In the genomic region with DNA sequence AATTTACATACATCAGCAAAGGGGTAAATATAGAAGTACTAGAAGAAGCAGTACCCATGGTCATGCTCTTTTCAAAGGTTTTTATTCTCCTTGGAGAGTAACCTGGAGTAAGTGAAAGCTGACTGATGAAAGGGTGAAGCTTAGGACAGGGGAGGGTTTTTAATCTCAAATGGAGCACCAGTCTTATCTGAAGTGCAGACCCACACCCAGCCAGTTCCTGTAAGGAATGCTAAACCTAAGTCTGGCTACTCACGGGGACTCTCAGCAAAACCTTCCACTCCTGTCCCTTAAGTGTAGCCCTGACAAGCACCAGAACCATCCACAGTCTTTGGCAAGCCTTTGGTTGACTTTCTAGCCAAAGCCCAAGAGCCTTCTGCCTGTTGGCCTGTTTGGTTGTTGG, we compare ENCODE assay signal across 19 mouse cellular contexts.
DNase-seq lines count a peak whose midpoint lies in the region; ATAC-seq and TF ChIP-seq lines count a peak whose summit lies in the region.
"Had no signal": no experiment of that assay in that cellular context is flagged by ENCODE, and none has a peak within 500 bp of the region (broad histone marks: within the 10 kb centered on the region; RNA-seq: fewer than 3 reads in every experiment).

No protein-coding gene starts in this region.

- peaks cover 11% of the 10 kb centered on the region for H3K4me1 ChIP-seq in forebrain, embryonic 12.5 days
- no peaks in the 10 kb centered on the region; the same call in 1 of the 2 replicates for H3K4me1 ChIP-seq in forebrain, embryonic 14.5 days (ENCODE audit: control insufficient read depth, insufficient read depth, low read length)
- H3K4me1 ChIP-seq in kidney, postnatal 0 days (replicated peaks; ENCODE audit: insufficient read depth, low read length): peaks cover 17% of the 10 kb centered on the region; the same call in 1 of the 2 replicates
- peaks cover 21% of the 10 kb centered on the region for H3K4me1 ChIP-seq in kidney, embryonic 14.5 days (ENCODE audit: control insufficient read depth, insufficient read depth, low read length)
- peaks cover 22% of the 10 kb centered on the region for H3K4me1 ChIP-seq in lung, embryonic 15.5 days
- peaks cover 7% of the 10 kb centered on the region; the same call in 1 of the 2 replicates for H3K4me1 ChIP-seq in midbrain, embryonic 12.5 days
- no peaks in the 10 kb centered on the region for H3K4me1 ChIP-seq in midbrain, postnatal 0 days (ENCODE audit: insufficient read depth, low read length)

- WGBS in forebrain, embryonic 12.5 days: 89% methylated on average over 1 of the region's 1 CpGs
- WGBS in forebrain, embryonic 14.5 days: 89% methylated on average over 1 of the region's 1 CpGs
- WGBS in kidney, postnatal 0 days: 74% methylated on average over 1 of the region's 1 CpGs
- 95% methylated on average over 1 of the region's 1 CpGs for WGBS in kidney, embryonic 14.5 days
- 17% methylated on average over 1 of the region's 1 CpGs for WGBS in lung, embryonic 15.5 days
- WGBS in midbrain, embryonic 12.5 days: 80% methylated on average over 1 of the region's 1 CpGs
- 88% methylated on average over 1 of the region's 1 CpGs for WGBS in midbrain, postnatal 0 days

- H3K9ac ChIP-seq in forebrain, embryonic 12.5 days: no peak overlapping the region
- H3K9ac ChIP-seq in forebrain, embryonic 14.5 days (ENCODE audit: low read length): no peak overlapping the region
- no peak overlapping the region for H3K9ac ChIP-seq in kidney, postnatal 0 days (ENCODE audit: low read depth, low read length)
- no peak overlapping the region for H3K9ac ChIP-seq in kidney, embryonic 14.5 days (ENCODE audit: low read depth, low read length)
- no peak overlapping the region for H3K9ac ChIP-seq in lung, embryonic 15.5 days
- no peak overlapping the region for H3K9ac ChIP-seq in midbrain, embryonic 12.5 days (replicated peaks)
- no peak overlapping the region for H3K9ac ChIP-seq in midbrain, postnatal 0 days (replicated peaks; ENCODE audit: low read length, poor library complexity, severe bottlenecking)
- H3K9ac ChIP-seq: embryonic facial prominence, embryonic 12.5 days; forebrain, embryonic 13.5 days; heart, embryonic 15.5 days had no signal

- H3K9me3 ChIP-seq in forebrain, embryonic 12.5 days: no peaks in the 10 kb centered on the region
- no peaks in the 10 kb centered on the region for H3K9me3 ChIP-seq in forebrain, embryonic 14.5 days (replicated peaks; ENCODE audit: control insufficient read depth, low read length)
- H3K9me3 ChIP-seq in kidney, postnatal 0 days (replicated peaks; ENCODE audit: low read length): no peaks in the 10 kb centered on the region
- no peaks in the 10 kb centered on the region for H3K9me3 ChIP-seq in kidney, embryonic 14.5 days (ENCODE audit: control insufficient read depth, low read length)
- no peaks in the 10 kb centered on the region for H3K9me3 ChIP-seq in lung, embryonic 15.5 days
- no peaks in the 10 kb centered on the region for H3K9me3 ChIP-seq in midbrain, embryonic 12.5 days
- H3K9me3 ChIP-seq in midbrain, postnatal 0 days (ENCODE audit: low read length): no peaks in the 10 kb centered on the region
- H3K9me3 ChIP-seq: embryonic facial prominence, embryonic 12.5 days; forebrain, embryonic 13.5 days; heart, embryonic 15.5 days had no signal

- H3K4me3 ChIP-seq in forebrain, embryonic 12.5 days (replicated peaks): no peak overlapping the region
- no peak overlapping the region for H3K4me3 ChIP-seq in forebrain, embryonic 14.5 days (ENCODE audit: low read depth, low read length)
- no peak overlapping the region for H3K4me3 ChIP-seq in kidney, postnatal 0 days (replicated peaks; ENCODE audit: low read depth, low read length)
- no peak overlapping the region for H3K4me3 ChIP-seq in kidney, embryonic 14.5 days (ENCODE audit: low read length)
- no peak overlapping the region for H3K4me3 ChIP-seq in lung, embryonic 15.5 days
- no peak overlapping the region for H3K4me3 ChIP-seq in midbrain, embryonic 12.5 days
- H3K4me3 ChIP-seq in midbrain, postnatal 0 days (ENCODE audit: low read depth, low read length): no peak overlapping the region
- H3K4me3 ChIP-seq: embryonic facial prominence, embryonic 12.5 days; forebrain, embryonic 13.5 days; heart, embryonic 15.5 days had no signal

- TF ChIP-seq CTCF in kidney, postnatal 0 days (IDR thresholded peaks at IDR 0.05; ENCODE audit: low read depth): no peak
- no peak for TF ChIP-seq CTCF in midbrain, postnatal 0 days (IDR thresholded peaks at IDR 0.05)

- ATAC-seq in forebrain, embryonic 12.5 days (ENCODE audit: low FRiP score): peak; percentile 34; the same call in 1 of the 2 replicates
- no peak for ATAC-seq in forebrain, embryonic 14.5 days
- no peak for ATAC-seq in kidney, postnatal 0 days (replicated peaks; ENCODE audit: low FRiP score, low read depth)
- no peak for ATAC-seq in kidney, embryonic 14.5 days (ENCODE audit: low FRiP score, low TSS enrichment)
- ATAC-seq in lung, embryonic 15.5 days (ENCODE audit: borderline replicate concordance, extremely low read depth, low FRiP score, low TSS enrichment): no peak
- no peak for ATAC-seq in midbrain, embryonic 12.5 days (ENCODE audit: low FRiP score, low read depth)
- no peak for ATAC-seq in midbrain, postnatal 0 days (ENCODE audit: low FRiP score)
- ATAC-seq: forebrain, embryonic 13.5 days; hindbrain, embryonic 16.5 days had no signal

- no peaks in the 10 kb centered on the region for H3K27me3 ChIP-seq in forebrain, embryonic 12.5 days
- H3K27me3 ChIP-seq in forebrain, embryonic 14.5 days (replicated peaks; ENCODE audit: control insufficient read depth, insufficient read depth, low read length): no peaks in the 10 kb centered on the region
- H3K27me3 ChIP-seq in kidney, postnatal 0 days (ENCODE audit: insufficient read depth, low read length): no peaks in the 10 kb centered on the region
- H3K27me3 ChIP-seq in kidney, embryonic 14.5 days (ENCODE audit: control insufficient read depth, insufficient read depth, low read length): no peaks in the 10 kb centered on the region
- no peaks in the 10 kb centered on the region for H3K27me3 ChIP-seq in lung, embryonic 15.5 days
- H3K27me3 ChIP-seq in midbrain, embryonic 12.5 days: no peaks in the 10 kb centered on the region; the same call in 1 of the 2 replicates
- H3K27me3 ChIP-seq in midbrain, postnatal 0 days (ENCODE audit: insufficient read depth, low read length): no peaks in the 10 kb centered on the region
- H3K27me3 ChIP-seq: embryonic facial prominence, embryonic 12.5 days; forebrain, embryonic 13.5 days; heart, embryonic 15.5 days had no signal

- H3K27ac ChIP-seq in forebrain, embryonic 12.5 days: no peak overlapping the region
- H3K27ac ChIP-seq in forebrain, embryonic 14.5 days (ENCODE audit: low read depth, low read length): no peak overlapping the region
- H3K27ac ChIP-seq in kidney, postnatal 0 days: peak overlapping the region; percentile 42
- no peak overlapping the region for H3K27ac ChIP-seq in kidney, embryonic 14.5 days (ENCODE audit: low read depth, low read length)
- H3K27ac ChIP-seq in lung, embryonic 15.5 days: peak overlapping the region; percentile 78
- H3K27ac ChIP-seq in midbrain, embryonic 12.5 days (replicated peaks): 0 out of 2 replicates have a peak overlapping the region, but pooled peaks have one; percentile 39
- H3K27ac ChIP-seq in midbrain, postnatal 0 days (ENCODE audit: low read depth, low read length): no peak overlapping the region
- H3K27ac ChIP-seq: embryonic facial prominence, embryonic 12.5 days; forebrain, embryonic 13.5 days had no signal

- DNase-seq in forebrain, embryonic 14.5 days (ENCODE audit: low spot score): no peak
- no peak for DNase-seq in kidney, postnatal 0 days (ENCODE audit: low spot score)
- no peak for DNase-seq in lung, postnatal 4 days
- no peak for DNase-seq in midbrain, postnatal 0 days (ENCODE audit: low spot score)
- DNase-seq: adrenal gland, postnatal 10 days; cerebellum, adult 11 months; cerebellum, adult 9-10 months; cerebellum, postnatal 25 days; gastrocnemius, postnatal 36 days; heart, postnatal 14 days had no signal

- H3K4me2 ChIP-seq in forebrain, embryonic 12.5 days: no peak overlapping the region
- no peak overlapping the region for H3K4me2 ChIP-seq in forebrain, embryonic 14.5 days (ENCODE audit: low read length)
- no peak overlapping the region for H3K4me2 ChIP-seq in kidney, postnatal 0 days (ENCODE audit: low read length)
- no peak overlapping the region for H3K4me2 ChIP-seq in kidney, embryonic 14.5 days (replicated peaks; ENCODE audit: low read depth, low read length)
- H3K4me2 ChIP-seq in lung, embryonic 15.5 days: no peak overlapping the region
- no peak overlapping the region for H3K4me2 ChIP-seq in midbrain, embryonic 12.5 days (replicated peaks)
- H3K4me2 ChIP-seq in midbrain, postnatal 0 days (ENCODE audit: low read depth, low read length, poor library complexity, severe bottlenecking): no peak overlapping the region
- H3K4me2 ChIP-seq: embryonic facial prominence, embryonic 12.5 days; forebrain, embryonic 13.5 days; heart, embryonic 11.5 days; heart, embryonic 15.5 days had no signal

- no peaks in the 10 kb centered on the region for H3K36me3 ChIP-seq in forebrain, embryonic 12.5 days (replicated peaks)
- H3K36me3 ChIP-seq in forebrain, embryonic 14.5 days (ENCODE audit: control insufficient read depth, insufficient read depth, low read length): no peaks in the 10 kb centered on the region
- no peaks in the 10 kb centered on the region for H3K36me3 ChIP-seq in kidney, postnatal 0 days (ENCODE audit: insufficient read depth, low read length)
- no peaks in the 10 kb centered on the region for H3K36me3 ChIP-seq in kidney, embryonic 14.5 days (ENCODE audit: control insufficient read depth, insufficient read depth, low read length)
- no peaks in the 10 kb centered on the region for H3K36me3 ChIP-seq in lung, embryonic 15.5 days
- no peaks in the 10 kb centered on the region for H3K36me3 ChIP-seq in midbrain, embryonic 12.5 days
- no peaks in the 10 kb centered on the region for H3K36me3 ChIP-seq in midbrain, postnatal 0 days (ENCODE audit: insufficient read depth, low read length)
- H3K36me3 ChIP-seq: embryonic facial prominence, embryonic 12.5 days; heart, embryonic 15.5 days had no signal

Comparison
In these comparisons a context has a peak if more than half of its experiments do, and no peak if none do; other contexts are left out.
1. H3K27ac ChIP-seq: peak in kidney, postnatal 0 days (single experiment), lung, embryonic 15.5 days (single experiment) and midbrain, embryonic 12.5 days (single experiment); none in forebrain, embryonic 12.5 days (single experiment), forebrain, embryonic 14.5 days (single experiment), kidney, embryonic 14.5 days (single experiment) and midbrain, postnatal 0 days (single experiment).